Mouse (Mus musculus): Measurements from ENCODE around the gene Coa5.

Coa5 gene

DNA sequence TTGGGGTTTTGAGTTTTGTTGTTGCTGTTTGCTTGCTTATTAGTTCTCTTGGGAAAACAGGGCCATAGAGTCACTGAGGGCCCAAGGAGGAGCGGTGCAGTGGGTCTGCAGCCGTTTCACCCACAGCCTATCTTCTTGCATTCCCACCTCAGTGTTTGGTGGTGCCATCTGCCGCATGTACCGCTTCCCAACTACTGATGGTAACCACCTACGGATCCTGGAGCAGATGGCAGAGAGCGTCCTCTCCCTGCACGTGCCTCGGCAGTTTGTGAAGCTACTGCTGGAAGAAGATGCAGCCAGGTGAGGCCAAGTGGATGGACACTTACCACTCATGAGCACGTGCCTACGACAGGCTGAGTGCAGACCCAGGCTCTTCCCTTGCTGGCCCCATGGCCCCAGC is 61.8 kb downstream of the Coa5 start:
- no peak for DNase-seq (ENCODE audit: low spot score in 2 of 2)
